Mouse (Mus musculus): ENCODE results near the gene Dnal1. TPM values are rescaled to one million over a fixed set of nuclear protein-coding genes. Genes with fewer than 3 reads are reported as not detected.

The Dnal1 gene
- polyA plus RNA-seq, 1 experiment from 2014 or later = 7.1 TPM

GRCm38 (mm10) chr12:84150976-84151375 lies 36.8 kb downstream of the Dnal1 start:
- WGBS = 48% methylated on average over 6 of the region's 6 CpGs
- DNase-seq (ENCODE audit: low spot score) = no peak
- no peak overlapping the region for H3K4me2 ChIP-seq (ENCODE audit: low read depth, low read length)
- no peaks in the 10 kb centered on the region for H3K9me3 ChIP-seq (ENCODE audit: control insufficient read depth, low read length)
- no peak overlapping the region for H3K4me3 ChIP-seq (ENCODE audit: low read depth, low read length)
- no peaks in the 10 kb centered on the region for H3K4me1 ChIP-seq (ENCODE audit: control insufficient read depth, insufficient read depth, low read length)
- no peak overlapping the region for H3K9ac ChIP-seq (ENCODE audit: low read depth, low read length)
- H3K27me3 ChIP-seq (replicated peaks; ENCODE audit: control insufficient read depth, insufficient read depth, low read length) = no peaks in the 10 kb centered on the region
- no peak overlapping the region for H3K27ac ChIP-seq (replicated peaks; ENCODE audit: low read depth, low read length)
- ATAC-seq (ENCODE audit: low read depth) = no peak
- peaks cover 35% of the 10 kb centered on the region for H3K36me3 ChIP-seq (ENCODE audit: control insufficient read depth, insufficient read depth, low read length)

GRCm38 (mm10) chr12:84151911-84152310 lies 37.7 kb downstream of the Dnal1 start:
- H3K36me3 ChIP-seq (ENCODE audit: control insufficient read depth, insufficient read depth, low read length) = peaks cover 45% of the 10 kb centered on the region

GRCm38 (mm10) chr12:84152352-84153190 lies 38.4 kb downstream of the Dnal1 start:
- no peak for ATAC-seq (ENCODE audit: low read depth)
- no peak overlapping the region for H3K4me2 ChIP-seq (ENCODE audit: low read depth, low read length)

More at GRCm38 (mm10) chr12:84151911-84152310, 37.7 kb downstream of the Dnal1 start:
- no peaks in the 10 kb centered on the region for H3K27me3 ChIP-seq (replicated peaks; ENCODE audit: control insufficient read depth, insufficient read depth, low read length)
- no peak overlapping the region for H3K9ac ChIP-seq (ENCODE audit: low read depth, low read length)
- 84% methylated on average over 10 of the region's 10 CpGs for WGBS
- H3K4me3 ChIP-seq (ENCODE audit: low read depth, low read length) = no peak overlapping the region
- no peak overlapping the region for H3K4me2 ChIP-seq (ENCODE audit: low read depth, low read length)
- H3K4me1 ChIP-seq (ENCODE audit: control insufficient read depth, insufficient read depth, low read length) = no peaks in the 10 kb centered on the region
- ATAC-seq (ENCODE audit: low read depth) (no peak), DNase-seq (ENCODE audit: low spot score) (no peak)
- no peak overlapping the region for H3K27ac ChIP-seq (replicated peaks; ENCODE audit: low read depth, low read length)
- H3K9me3 ChIP-seq (ENCODE audit: control insufficient read depth, low read length) = no peaks in the 10 kb centered on the region

GRCm38 (mm10) chr12:84153414-84153813 lies 39.2 kb downstream of the Dnal1 start:
- H3K4me1 ChIP-seq (ENCODE audit: control insufficient read depth, insufficient read depth, low read length) = no peaks in the 10 kb centered on the region
- no peak overlapping the region for H3K27ac ChIP-seq (replicated peaks; ENCODE audit: low read depth, low read length)
- H3K9ac ChIP-seq (ENCODE audit: low read depth, low read length) = no peak overlapping the region
- no peak overlapping the region for H3K4me3 ChIP-seq (ENCODE audit: low read depth, low read length)
- H3K9me3 ChIP-seq (ENCODE audit: control insufficient read depth, low read length) = no peaks in the 10 kb centered on the region
- no peak for DNase-seq (ENCODE audit: low spot score)
- peaks cover 60% of the 10 kb centered on the region for H3K36me3 ChIP-seq (ENCODE audit: control insufficient read depth, insufficient read depth, low read length)
- no peaks in the 10 kb centered on the region for H3K27me3 ChIP-seq (replicated peaks; ENCODE audit: control insufficient read depth, insufficient read depth, low read length)
- 86% methylated on average over 6 of the region's 6 CpGs for WGBS
- ATAC-seq (ENCODE audit: low read depth) = no peak
- no peak overlapping the region for H3K4me2 ChIP-seq (ENCODE audit: low read depth, low read length)

More at GRCm38 (mm10) chr12:84152352-84153190, 38.4 kb downstream of the Dnal1 start:
- Histone ChIP-seq H3K4me3 (ENCODE audit: low read depth, low read length) (no peak overlapping the region), H3K9ac (ENCODE audit: low read depth, low read length) (no peak overlapping the region), H3K36me3 (ENCODE audit: control insufficient read depth, insufficient read depth, low read length) (peaks cover 51% of the 10 kb centered on the region), H3K27ac (replicated peaks; ENCODE audit: low read depth, low read length) (no peak overlapping the region), H3K4me1 (ENCODE audit: control insufficient read depth, insufficient read depth, low read length) (no peaks in the 10 kb centered on the region), H3K27me3 (replicated peaks; ENCODE audit: control insufficient read depth, insufficient read depth, low read length) (no peaks in the 10 kb centered on the region), H3K9me3 (ENCODE audit: control insufficient read depth, low read length) (no peaks in the 10 kb centered on the region)
- WGBS = 77% methylated on average over 32 of the region's 32 CpGs
- no peak for DNase-seq (ENCODE audit: low spot score)

- Histone ChIP-seq H3K9me3 (ENCODE audit: control insufficient read depth, low read length) (no peaks in the 10 kb centered on the region), H3K36me3 (ENCODE audit: control insufficient read depth, insufficient read depth, low read length) (peaks cover 74% of the 10 kb centered on the region), H3K9ac (ENCODE audit: low read depth, low read length) (no peak overlapping the region), H3K4me3 (ENCODE audit: low read depth, low read length) (no peak overlapping the region), H3K4me2 (ENCODE audit: low read depth, low read length) (no peak overlapping the region), H3K4me1 (ENCODE audit: control insufficient read depth, insufficient read depth, low read length) (no peaks in the 10 kb centered on the region), H3K27ac (replicated peaks; ENCODE audit: low read depth, low read length) (no peak overlapping the region), H3K27me3 (replicated peaks; ENCODE audit: control insufficient read depth, insufficient read depth, low read length) (no peaks in the 10 kb centered on the region)
- DNase-seq (ENCODE audit: low spot score) = no peak
- 90% methylated on average over 10 of the region's 11 CpGs for WGBS
- no peak for ATAC-seq (ENCODE audit: low read depth)
These were observed 40.8 kb downstream of the Dnal1 start for GRCm38 (mm10) chr12:84154786-84155522.

GRCm38 (mm10) chr12:84155523-84155871 lies 41.3 kb downstream of the Dnal1 start:
- Histone ChIP-seq H3K9me3 (ENCODE audit: control insufficient read depth, low read length) (no peaks in the 10 kb centered on the region), H3K4me1 (ENCODE audit: control insufficient read depth, insufficient read depth, low read length) (no peaks in the 10 kb centered on the region), H3K36me3 (ENCODE audit: control insufficient read depth, insufficient read depth, low read length) (peaks cover 80% of the 10 kb centered on the region), H3K9ac (ENCODE audit: low read depth, low read length) (no peak overlapping the region), H3K27me3 (replicated peaks; ENCODE audit: control insufficient read depth, insufficient read depth, low read length) (no peaks in the 10 kb centered on the region), H3K4me3 (ENCODE audit: low read depth, low read length) (no peak overlapping the region), H3K27ac (replicated peaks; ENCODE audit: low read depth, low read length) (no peak overlapping the region), H3K4me2 (ENCODE audit: low read depth, low read length) (no peak overlapping the region)
- 77% methylated on average over 2 of the region's 2 CpGs for WGBS
- DNase-seq (ENCODE audit: low spot score) = no peak
- no peak for ATAC-seq (ENCODE audit: low read depth)

- Histone ChIP-seq H3K4me3 (ENCODE audit: low read depth, low read length) (no peak overlapping the region), H3K4me2 (ENCODE audit: low read depth, low read length) (no peak overlapping the region), H3K9ac (ENCODE audit: low read depth, low read length) (no peak overlapping the region), H3K36me3 (ENCODE audit: control insufficient read depth, insufficient read depth, low read length) (peaks cover 84% of the 10 kb centered on the region), H3K4me1 (ENCODE audit: control insufficient read depth, insufficient read depth, low read length) (no peaks in the 10 kb centered on the region), H3K27me3 (replicated peaks; ENCODE audit: control insufficient read depth, insufficient read depth, low read length) (no peaks in the 10 kb centered on the region), H3K27ac (replicated peaks; ENCODE audit: low read depth, low read length) (no peak overlapping the region), H3K9me3 (ENCODE audit: control insufficient read depth, low read length) (no peaks in the 10 kb centered on the region)
- 94% methylated on average over 18 of the region's 18 CpGs for whole genome bisulfite sequencing
- no peak for DNase-seq (ENCODE audit: low spot score)
- ATAC-seq (ENCODE audit: low read depth) = no peak
These were observed 42.0 kb downstream of the Dnal1 start for GRCm38 (mm10) chr12:84156210-84156609.

- Histone ChIP-seq H3K4me3 (ENCODE audit: low read depth, low read length) (no peak overlapping the region), H3K9me3 (ENCODE audit: control insufficient read depth, low read length) (no peaks in the 10 kb centered on the region), H3K4me2 (ENCODE audit: low read depth, low read length) (no peak overlapping the region), H3K4me1 (ENCODE audit: control insufficient read depth, insufficient read depth, low read length) (no peaks in the 10 kb centered on the region), H3K36me3 (ENCODE audit: control insufficient read depth, insufficient read depth, low read length) (peaks cover 87% of the 10 kb centered on the region), H3K27me3 (replicated peaks; ENCODE audit: control insufficient read depth, insufficient read depth, low read length) (no peaks in the 10 kb centered on the region), H3K27ac (replicated peaks; ENCODE audit: low read depth, low read length) (no peak overlapping the region), H3K9ac (ENCODE audit: low read depth, low read length) (no peak overlapping the region)
- ATAC-seq (ENCODE audit: low read depth) (no peak), DNase-seq (ENCODE audit: low spot score) (no peak)
- WGBS = 88% methylated on average over 14 of the region's 14 CpGs
These were observed 44.0 kb downstream of the Dnal1 start for GRCm38 (mm10) chr12:84158156-84158555.

Measured in embryonic facial prominence, embryonic 14.5 days (tissue).